Mouse (Mus musculus) MN1 (cell line): Measurements from ENCODE around the gene Cdkl5.

ENCODE experiments used
- DNase-seq: peaks from one replicate; pipeline ENCODE4 v3.0.0-alpha.2; 2016; ENCODE audit warnings: low spot score

Gene Cdkl5

GRCm38 (mm10) chrX:160735650-160736049, 258.9 kb downstream of the Cdkl5 start, which contains the start of gene Ppef1:
Gene Ppef1, minus strand, starts transcription at chrX:160735765.
- no peak for DNase-seq
